Mouse (Mus musculus) kidney, postnatal 4 days (tissue): ENCODE measurements at regions not wholly inside any gene's neighbourhood (a gene's known extent, or its start where the extent isn't known, plus 50 kb on each side); places are given as distances from the start of the nearest gene placed in this dataset.
A peak's percentile ranks its signal among the peaks of the same experiment; 100 is the strongest.

Experiments used
- DNase-seq, 2 experiments: peaks; one replicate each; pipeline ENCODE4 v3.0.0; 2021; ENCODE audit warnings: mixed read lengths in 2 of 2

DNA sequence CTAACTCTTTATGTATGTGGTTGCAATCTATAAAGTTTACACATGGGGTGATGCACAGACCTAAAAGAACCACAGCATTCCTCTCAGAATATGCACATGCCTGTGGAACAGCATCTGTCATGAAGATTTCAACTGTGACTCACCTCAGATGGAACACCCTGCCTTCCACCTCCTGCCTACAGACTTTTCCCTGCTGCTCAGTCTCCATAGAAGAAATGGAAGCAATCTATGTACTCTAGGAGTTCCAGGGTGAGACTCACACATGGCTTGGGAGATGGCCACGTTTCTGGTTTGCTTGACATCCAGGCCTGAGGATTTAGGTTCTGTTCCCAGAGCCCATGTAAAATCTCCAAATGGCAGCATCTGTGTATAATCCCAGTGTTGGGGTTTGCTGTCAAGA is 579.7 kb downstream of the Plekhb2 start:
- no peak for DNase-seq

DNA sequence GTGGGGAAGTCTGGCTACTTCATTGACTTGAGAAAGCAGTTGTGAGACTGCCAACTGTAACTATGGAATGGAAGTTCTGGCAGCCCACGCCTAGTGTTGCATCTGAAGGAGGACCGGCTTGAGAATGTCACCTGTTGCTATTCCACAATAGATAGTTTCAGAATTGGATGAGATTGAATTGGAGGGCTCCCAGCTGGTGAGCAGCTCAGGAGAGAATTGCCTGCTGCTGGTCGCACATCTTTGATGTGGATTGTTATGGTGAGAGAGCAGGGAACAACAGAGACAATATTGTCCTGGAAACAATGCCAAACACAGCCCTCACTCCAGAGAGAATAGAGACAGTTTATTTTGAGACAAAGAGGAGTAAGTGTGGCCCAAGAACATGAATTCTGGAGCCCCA is 585.9 kb downstream of the Plekhb2 start:
- DNase-seq, result no peak

DNA sequence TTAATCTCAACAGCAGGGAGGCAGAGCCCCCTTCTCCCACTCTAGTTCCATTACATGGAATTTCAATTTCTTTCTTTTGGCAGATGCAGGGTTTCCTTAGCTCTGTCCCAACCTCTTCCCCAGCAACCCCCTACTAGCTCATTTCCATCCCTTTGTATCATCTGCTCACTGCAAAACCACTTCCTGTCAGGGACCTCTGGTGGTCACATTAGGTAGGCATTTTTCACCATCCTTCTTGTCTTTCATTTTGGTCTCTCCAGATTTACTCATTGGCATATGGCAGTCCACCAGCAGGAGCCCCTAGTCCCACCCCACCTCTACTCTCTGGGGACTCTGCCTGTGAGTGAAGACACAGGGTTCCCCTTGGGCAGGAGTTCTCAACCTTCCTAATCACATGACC is 597.6 kb downstream of the Plekhb2 start:
- no peak for DNase-seq

DNA sequence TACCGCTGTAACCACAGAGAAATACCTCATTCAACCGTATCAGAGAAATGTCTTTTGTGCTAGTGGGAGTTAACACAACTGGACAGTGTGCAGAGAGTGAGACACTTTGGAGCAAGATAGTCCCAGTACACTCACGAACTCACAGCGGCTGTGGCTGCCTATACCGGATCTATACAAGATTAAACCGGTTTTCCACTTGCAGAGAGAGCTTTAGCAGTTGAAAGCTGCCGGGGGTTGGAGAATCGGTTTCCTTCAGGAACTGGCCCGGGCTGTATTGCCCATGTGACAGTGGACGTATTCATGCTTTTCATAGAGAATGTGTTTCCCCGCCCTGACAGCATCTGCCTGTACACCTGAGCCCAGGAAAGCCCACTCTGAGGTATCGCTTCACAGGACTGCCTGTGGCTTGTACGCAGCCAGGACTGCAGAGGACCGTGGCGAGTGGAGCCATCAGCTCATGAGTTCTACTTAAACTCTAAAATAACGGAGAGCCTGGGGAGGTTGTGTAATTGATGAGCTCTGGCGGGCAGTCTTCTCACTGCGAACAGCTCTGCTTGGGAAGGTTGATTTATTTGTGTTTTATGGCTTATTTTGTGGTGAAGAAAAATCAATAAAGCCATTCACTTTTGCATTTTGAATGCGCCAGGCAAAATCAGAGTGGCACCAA is 602.8 kb downstream of the Plekhb2 start:
- DNase-seq, result no peak

DNA sequence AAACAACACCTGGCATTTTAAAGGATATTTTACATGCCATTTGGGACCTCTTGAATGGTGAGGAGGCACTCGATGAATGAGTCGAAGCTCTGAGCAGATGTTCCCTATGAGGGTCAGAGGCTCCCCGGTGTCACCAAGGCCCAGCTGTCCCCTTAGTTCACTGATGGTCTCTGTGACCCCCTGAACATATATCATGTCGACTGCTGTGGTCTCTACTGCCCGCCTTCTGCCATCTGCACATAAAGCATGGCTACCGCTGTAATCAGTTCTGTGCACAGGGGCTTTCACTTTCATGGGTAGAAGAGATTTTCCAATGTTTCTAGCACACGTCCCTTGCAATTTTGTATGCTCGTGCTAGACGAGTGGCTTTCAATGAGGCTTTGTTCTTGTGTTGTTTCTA is 607.8 kb downstream of the Plekhb2 start:
- DNase-seq, result no peak

DNA sequence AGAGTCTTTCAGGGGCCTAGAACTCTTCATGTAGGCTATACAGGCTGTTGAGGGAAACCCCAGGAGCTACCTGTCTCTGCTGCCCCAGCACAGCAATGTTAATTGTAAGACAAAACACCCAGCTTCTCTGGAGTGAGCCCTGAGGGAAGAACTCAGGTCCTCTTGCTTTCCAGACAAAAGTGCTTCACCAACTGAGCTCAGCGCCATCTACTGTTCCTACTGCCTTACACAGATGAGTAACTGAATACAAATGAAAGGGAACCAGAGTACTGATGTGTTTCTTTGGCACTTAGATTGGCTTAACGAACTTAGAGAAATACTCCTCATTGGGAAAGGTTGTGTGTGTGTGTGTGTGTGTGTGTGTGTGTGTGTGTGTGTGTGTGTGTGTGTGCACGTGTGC is 603.1 kb upstream of the Hs6st1 start:
- peak; percentile 10 to 11 for DNase-seq

DNA sequence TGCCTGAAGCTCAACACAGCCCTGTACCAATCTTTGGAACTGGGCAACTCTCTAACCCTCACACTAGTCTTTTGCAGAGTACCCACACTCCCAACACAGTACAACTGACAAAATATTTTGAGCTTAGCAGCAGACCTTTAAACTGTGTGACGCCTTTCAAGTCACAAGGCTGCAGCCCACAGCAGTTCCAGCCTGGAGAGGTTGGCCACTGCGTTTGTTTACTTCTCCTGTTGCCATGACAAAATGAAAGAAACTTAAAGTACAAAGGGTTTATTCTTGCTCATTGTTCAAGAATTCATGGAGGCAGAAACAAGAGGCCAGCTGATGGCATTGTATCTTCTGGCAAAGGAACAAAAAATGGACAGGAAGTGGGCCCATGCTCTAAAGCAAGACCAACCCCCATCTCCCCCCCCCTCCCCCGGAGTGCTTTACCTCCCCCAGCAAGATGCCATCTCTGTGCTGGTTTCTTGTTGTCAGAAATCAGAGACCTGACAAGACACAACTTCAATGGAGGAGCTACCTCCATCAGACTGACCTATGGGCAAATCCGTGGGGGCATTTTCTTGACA is 598.9 kb upstream of the Hs6st1 start:
- DNase-seq, result no peak

DNA sequence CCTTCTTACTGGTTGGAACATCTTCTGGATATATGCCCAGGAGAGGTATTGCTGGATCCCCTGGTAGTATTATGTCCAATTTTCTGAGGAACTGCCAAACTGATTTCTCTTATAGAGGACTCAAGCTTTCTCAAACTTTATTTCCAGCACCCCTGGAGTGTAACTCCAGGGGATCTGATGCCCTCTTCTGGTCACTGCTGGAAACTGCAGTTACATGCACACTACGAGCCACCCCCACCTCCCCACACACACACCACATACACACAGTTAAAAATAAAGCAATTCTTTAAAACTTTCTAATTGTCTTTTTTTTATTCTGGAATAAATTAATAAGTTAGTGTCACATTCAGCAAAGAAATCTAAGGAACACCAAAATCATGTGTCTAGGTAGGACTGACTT is 589.9 kb upstream of the Hs6st1 start:
- no peak for DNase-seq

DNA sequence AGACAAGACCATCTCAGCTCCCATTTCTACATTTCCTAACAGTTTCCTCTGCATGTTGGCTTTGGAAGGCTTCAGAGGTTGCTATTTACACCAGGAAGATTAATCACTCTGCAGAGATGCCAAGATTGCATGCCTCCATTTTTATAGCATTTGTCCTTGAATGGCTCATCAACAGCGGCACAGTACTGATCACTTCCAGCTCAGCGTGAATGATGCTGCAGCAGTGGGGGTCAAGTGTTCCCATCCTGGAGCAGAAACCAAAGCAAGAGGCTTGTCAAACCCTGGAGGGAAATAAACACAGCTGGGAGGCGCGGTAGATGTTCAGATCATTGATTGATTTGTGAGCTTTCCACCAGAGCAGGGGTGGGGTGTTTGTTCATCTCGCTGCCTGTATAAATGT is 572.2 kb upstream of the Hs6st1 start:
- DNase-seq, result peak in 1 of 2 experiments; percentile 7

DNA sequence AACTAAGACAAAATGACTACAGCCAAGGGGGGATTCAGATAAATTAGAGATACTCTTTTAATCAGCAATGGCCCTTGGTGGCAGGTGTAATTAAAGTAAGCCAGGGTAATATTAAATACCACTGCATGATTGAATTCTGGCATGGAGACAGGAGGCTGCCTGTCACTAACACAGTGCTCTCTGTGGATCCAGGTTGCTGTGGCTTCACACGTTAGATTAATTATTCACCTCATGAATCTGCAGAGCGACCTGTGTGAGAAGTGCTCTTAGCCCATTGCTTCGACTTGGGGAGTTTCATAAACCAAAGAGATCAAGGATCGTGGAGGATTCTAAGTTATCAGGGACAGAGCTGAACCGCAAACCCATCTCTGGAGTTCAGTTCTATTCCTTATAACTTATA is 545.2 kb upstream of the Hs6st1 start:
- DNase-seq, result no peak

DNA sequence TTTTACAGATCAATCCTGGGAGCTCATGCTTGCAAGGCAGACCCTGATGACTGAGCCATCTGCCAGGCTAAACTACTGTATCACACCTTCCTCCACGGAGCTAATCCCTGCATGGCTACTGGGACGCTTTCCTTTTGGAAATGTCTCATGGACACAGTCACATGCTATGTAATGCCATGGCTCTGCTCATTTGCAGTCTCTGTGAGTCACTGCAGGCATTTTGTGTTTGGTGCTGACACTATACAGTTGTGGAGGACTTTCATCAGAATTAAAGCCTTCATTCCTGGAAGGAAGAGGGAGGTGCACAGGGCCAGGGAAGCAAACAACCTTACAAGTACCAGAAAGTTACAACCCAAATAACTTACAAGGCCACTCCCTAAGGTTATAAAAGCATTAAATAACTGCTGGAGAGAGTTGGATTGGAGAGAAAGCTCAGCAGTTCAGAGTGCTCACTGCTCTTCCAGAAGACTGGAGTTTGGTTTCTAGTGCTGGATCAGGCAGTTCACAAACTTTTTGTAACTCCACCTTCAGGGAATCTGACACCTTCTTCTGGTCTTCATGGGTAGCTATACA is 544.3 kb upstream of the Hs6st1 start:
- no peak for DNase-seq

DNA sequence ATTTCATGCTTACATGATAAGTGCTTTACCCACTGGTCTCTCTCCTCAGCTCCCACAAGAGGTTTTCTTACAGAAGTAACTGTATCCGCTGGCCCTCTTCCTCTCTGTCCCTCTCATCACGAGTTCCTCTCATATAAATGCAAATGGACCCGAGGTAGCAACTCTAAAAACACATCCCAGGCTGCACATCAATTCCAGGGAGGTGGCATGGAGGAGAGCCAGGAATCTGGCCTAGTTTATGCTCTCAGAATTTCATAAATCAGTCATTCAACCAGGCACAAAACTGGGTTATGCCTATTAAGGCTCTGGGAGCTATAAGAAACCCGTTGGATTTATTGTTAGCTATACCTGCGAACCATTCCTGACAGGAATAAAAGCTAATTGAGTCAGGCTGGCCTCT is 543.4 kb upstream of the Hs6st1 start:
- no peak for DNase-seq

DNA sequence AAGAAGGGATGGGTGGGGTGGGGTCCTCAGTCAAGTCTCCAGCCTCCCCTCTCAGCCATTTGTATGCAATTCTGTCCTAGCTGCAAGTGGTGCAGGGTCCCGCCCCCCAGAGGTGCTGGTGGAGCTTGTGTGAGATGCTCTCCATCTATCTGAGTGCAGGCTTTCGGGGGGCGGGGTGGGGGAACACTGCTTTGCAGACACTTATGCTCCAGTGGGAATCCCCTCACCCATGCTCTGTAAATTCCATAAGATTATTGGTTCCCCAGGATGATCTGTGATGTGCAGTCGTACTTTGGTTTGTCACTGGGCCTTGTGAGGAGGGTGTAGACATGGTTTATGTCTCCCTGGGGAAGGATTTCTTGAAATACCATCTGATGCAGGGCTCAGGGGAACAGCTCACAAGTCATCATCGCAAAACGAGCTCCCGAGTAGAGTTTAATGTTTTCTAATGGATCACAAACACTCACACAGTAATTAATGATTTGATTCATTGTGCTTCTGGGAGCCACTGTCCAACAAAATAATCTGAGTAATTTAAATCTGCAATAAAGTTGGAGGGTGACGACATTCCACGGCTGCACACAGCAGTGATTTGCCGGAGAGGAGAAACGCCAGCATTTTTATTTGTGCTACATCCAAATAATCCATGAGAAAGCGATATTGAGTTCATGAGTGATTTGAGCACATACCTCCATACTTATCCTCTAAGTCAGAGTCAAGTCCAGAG is 540.3 kb upstream of the Hs6st1 start:
- peak; percentile 13 to 24 for DNase-seq

DNA sequence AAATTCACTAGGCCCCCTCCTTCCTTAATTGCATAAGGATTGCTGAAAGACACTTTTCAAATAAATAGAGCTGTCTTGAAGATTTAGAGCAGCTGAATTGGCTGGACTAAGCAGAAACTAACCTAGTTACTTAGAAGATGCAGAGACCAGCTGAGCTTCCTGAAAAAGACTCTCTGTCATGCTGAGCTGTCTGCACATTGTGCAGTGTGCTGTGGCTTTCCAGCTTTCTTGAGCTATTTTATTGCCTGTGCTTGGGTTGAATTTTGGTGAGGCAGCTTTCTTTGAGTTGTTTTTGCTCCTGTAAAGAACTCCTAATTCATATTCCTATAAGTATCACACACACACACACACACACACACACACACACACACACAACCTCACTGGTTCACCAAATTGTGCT is 532.7 kb upstream of the Hs6st1 start:
- no peak for DNase-seq

DNA sequence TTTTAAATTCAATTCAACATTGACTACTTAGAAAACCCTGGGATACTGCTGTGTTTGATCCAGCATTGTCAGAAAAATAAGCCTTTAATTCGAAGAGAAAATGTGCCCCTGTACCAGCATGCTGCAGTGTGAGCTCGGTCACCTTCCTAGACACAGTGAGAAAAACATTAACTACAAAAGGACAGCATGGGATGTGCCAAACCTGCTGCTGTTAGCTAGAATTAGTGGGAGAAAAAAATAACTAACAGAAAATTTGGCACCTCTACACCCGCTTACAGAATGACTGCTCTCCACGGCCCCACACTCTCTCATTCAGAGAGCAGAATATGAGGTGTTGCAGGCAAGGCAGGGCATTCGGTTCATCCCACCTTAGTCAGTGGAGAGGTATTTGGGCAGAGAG is 531.9 kb upstream of the Hs6st1 start:
- no peak for DNase-seq

DNA sequence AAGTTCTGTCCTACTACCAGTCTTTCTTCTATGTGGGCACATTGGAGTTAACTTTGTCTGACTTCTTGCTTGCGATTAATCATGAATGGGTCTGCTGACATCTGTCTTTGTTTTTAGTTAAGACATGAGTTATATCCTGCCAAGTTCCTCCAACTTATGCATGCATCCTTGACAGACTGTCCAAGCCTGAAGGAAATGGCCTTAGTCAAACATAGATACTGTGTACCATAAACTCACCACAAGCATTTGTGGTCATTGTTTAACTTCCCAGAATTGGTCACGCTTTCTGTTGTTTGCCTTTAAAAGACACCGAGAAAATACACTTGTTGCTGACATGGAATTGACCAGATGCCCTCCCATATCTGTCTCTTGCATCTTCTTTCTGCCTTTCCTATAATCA is 519.4 kb upstream of the Hs6st1 start:
- no peak for DNase-seq

DNA sequence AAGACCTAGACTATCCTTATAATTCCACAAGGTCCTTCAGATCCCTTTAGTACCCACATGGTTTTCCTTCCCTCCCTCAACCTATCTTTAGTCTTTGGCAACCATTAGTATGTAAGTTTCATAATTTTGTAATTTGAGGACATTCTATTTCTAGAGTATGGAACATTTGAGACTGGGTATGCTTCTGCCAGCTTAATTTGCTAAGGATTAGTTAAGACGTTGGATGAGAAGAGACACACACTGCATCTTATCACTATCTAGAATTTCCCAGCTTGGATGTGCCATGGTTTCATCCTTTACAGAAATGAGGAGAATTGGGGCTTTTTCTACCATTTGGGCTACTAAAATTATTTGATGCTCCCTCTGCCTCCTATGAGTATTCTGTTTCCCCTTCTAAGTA is 516.7 kb upstream of the Hs6st1 start:
- no peak for DNase-seq

DNA sequence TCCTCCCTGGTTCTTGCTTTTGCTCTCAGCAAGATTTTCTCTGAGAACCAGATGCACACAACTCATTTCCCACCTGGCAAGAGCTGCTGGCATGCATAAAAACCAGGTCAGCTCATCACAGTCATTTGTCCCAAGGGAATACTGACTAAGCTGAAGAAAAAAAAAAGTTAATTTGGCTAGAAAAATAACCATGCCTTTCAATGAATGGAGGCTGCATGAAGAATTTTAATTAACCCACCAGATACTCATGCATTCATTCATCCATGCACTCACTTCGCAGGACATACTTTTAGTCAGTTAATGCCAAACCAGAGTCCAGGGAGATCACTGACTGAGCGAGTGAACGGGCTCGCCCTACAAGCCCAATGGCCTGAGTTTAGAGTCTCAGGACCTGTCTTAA is 505.4 kb upstream of the Hs6st1 start:
- DNase-seq, result peak; percentile 11 to 31

DNA sequence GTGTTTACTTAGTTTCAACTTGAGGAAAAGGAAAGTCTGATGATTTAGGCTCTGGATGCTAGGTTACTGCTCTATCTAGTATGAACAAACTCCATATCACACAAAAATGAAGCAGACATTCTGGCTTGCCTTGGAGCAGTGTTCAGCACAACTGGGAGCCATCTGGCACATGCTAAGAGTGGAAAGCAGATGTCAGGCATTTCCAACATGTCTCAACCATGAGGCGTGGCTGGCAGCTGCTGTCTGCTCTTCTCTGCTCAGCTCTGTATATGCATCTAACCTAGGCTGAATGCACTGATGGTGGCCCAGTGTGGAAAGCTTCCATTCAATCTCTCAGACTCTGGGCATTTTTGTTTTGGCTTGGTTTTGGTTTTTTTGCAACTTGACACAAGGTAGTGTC is 493.0 kb upstream of the Hs6st1 start:
- no peak for DNase-seq

DNA sequence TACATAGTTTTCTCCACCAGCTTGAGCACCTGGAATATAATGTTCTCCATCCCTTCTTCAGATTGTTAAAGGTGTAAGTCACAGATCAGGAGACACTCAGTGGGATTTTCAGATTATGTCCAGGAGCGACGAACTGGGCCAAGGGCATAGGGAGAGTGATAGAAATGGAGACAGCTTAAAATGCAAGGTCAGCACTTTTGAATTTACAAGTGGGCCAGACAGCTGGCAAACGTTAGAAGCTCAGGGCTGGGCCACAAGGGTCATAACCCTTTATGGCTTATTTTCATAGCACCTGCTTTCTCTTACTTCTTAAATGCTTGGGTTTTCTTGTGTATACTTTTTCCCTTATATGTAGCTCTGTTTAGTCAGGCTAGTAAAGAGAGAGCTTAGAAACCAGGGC is 488.8 kb upstream of the Hs6st1 start:
- DNase-seq, result no peak

DNA sequence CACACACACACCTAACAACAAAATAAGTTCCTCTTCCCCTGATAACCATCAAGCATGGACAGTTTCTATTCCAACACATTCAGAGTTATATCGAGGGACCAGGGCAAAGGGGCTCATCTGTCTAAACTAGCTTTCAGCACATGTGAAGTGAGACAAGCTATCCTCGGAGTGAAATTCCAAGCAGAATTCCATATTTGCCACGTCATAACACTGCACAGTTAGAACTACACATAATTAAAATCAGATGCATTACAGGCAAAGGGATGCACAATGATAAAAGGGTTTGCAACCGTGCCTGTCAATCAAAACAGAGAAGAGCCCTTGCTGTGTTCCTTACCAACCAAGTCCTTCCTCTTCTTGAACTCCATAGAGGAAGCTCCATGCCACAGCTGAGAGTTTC is 488.2 kb upstream of the Hs6st1 start:
- no peak for DNase-seq

DNA sequence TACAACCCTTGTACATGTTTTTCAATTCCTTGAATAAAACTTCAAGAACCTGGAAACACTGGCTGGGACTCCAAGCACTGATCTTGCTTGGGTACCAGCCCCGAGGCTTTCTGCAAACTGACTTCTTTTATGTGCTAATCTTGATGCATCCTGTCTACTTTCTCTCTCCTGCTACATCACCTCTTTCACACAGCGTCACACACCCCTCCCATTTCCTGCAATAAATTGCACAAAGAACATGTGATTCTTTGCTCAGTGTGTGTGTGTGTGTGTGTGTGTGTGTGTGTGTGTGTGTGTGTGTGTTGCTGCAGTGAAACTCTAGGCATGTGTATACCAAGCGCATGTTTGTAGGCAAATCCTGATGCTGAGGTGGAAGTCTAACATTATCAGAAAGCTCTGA is 487.7 kb upstream of the Hs6st1 start:
- DNase-seq, result no peak

DNA sequence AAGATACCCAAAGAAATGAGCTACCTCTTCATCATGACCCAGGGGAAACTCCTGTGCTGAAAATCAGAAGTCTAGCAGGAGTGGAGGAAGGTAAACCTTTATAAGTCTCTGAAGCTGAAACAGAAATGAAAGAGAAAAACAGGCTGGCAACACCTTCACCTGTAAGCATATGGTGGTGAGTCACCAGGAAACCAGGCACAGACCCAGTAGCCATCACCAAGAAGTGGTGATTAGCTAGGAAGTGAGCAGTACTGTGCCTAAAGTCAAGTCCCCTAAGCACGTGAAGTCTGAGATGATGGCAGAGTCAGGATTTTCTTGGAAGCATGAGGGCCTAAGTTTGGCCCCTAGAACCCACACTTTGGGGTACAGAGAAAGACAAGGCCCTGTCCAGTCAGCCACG is 480.3 kb upstream of the Hs6st1 start:
- DNase-seq, result no peak

DNA sequence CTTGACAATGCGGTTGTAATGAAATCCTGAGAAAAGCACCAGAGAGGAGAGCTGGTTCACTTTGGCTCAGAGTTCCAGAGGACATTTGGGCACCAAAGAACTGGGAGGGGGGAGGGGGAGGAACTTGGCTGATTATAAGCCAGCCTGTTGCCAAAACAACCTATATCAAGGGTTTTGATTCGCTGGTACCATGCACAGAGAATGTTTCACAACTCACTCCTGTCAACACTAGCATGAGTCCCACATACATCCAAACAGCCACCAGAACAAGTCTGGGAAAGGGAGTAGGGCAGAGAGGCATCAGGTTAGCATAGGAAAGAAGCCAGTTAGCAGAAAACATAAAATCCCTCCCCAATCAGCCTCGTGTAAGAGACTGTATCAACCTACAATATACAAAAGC is 479.3 kb upstream of the Hs6st1 start:
- no peak for DNase-seq
